Mouse (Mus musculus): ENCODE data around the gene RPS10-NUDT3.

The RPS10-NUDT3 gene

GRCm38 (mm10) chr17:27609576-27609975 lies 25.4 kb downstream of the RPS10-NUDT3 start:
- DNase-seq = no peak

GRCm38 (mm10) chr17:27603522-27604234 lies 31.3 kb downstream of the RPS10-NUDT3 start:
- no peak for DNase-seq

DNA sequence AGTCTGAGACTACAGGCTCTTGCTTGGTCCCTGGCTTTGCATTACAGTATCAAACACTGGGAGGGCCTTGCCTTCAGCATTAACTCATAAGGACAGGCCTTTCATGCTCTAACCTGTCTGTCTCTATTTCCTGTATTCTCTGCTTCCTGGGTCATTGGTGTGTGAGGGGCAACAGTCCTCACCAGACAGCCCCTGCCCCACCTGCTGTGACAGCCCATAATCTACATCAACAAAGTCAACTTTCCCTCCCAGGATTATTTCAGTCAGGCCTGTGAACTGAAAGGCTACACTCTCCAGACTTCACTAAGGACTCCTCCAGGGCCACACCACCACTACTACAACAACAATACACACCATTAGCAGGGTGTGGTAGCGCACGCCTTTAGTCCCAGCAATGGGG lies 32.0 kb downstream of the RPS10-NUDT3 start:
- no peak for DNase-seq

GRCm38 (mm10) chr17:27600869-27601268 lies 34.2 kb downstream of the RPS10-NUDT3 start:
- DNase-seq = no peak

DNA sequence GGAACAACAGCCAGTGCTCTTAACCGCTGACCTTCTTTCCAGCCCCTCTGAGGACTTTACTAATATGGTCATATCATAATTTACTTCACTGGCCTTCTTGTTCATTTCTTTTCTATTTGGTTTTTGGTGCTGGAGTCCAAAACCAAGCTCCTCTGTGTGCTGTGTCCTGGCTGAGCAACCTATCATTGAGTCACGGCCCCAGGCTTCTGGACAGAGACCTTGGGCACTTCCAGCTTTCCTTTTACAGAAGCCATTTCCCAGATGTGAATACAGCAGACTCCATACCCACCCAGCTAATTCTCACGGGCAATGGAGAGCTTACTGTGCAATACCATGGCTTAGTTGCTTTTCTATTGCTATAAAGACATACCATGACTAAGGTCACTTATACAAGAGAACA lies 34.7 kb downstream of the RPS10-NUDT3 start:
- no peak for DNase-seq

DNA sequence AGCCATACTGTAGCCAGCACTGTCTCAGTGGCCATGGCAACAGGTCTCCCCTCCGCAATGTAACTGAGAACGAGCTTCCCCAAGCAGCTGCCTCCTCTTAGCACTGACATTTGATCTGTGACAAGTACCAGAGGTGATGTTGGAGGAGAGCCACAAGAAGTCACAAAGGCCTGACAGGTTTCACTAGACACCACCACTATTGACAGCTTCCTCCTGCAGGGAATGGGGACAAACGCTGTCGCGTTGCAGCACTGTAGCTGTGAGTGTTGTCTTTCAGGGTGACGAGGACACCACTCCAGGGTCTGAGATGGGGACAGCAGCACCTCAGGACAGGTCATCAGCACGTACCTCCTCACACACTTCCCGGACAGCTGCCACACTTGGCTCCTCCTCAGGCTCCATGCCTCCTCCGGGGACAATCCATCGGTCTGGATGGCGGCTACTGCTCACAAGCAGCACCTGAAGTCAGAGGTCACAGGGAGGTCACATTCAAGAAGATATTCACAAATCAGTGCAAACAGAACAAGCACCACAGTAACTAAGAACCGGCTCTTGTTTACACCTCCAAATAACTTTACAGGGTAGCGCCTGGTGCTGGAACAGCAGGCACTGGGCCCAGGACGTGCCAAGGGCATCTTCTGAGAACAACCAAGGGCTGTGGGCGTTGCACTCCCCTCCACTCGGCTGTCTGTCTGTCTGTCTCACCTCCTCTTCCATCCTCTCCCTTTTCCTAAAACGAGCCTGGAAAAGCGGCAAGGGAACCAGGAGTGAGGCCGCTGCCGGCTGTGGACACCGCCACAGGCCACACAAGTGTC lies 38.4 kb downstream of the RPS10-NUDT3 start:
- no peak for DNase-seq

DNA sequence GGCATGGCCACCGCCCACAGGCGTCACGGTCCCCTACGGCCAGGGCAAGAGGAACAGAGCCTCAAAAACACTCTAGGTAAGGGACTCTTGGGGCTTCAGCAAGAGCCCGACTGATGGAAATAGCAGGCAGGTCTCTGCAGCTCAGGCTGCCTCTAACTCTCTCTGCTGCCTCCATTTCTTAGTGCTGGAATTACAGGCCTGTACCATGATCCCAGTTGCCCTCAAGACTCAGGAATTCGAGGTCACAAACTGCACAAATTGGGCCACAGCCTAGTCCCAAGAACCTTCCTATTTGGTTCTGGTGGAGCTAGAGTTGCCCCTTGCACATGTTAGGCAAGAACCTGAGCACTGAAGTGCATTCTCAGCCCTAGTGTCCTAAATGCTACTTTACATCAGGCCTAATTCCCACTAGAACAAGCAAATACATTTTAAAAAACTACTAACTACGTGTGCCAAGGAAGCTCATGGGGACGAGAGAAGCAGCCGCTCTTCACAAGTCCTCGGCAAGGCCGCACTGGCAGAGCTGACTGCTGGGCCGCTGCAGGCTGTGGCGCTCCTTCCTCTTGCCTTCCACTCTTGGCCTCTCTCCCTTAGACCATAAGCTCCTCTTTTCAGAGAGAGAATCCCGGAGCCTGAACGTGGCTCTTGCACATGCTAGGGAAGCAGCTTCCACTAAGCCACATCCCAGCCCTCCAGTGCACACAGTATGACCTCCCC lies 39.2 kb downstream of the RPS10-NUDT3 start:
- no peak for DNase-seq

- no peak for DNase-seq
Observed at GRCm38 (mm10) chr17:27592565-27592910, 42.5 kb downstream of the RPS10-NUDT3 start.

DNA sequence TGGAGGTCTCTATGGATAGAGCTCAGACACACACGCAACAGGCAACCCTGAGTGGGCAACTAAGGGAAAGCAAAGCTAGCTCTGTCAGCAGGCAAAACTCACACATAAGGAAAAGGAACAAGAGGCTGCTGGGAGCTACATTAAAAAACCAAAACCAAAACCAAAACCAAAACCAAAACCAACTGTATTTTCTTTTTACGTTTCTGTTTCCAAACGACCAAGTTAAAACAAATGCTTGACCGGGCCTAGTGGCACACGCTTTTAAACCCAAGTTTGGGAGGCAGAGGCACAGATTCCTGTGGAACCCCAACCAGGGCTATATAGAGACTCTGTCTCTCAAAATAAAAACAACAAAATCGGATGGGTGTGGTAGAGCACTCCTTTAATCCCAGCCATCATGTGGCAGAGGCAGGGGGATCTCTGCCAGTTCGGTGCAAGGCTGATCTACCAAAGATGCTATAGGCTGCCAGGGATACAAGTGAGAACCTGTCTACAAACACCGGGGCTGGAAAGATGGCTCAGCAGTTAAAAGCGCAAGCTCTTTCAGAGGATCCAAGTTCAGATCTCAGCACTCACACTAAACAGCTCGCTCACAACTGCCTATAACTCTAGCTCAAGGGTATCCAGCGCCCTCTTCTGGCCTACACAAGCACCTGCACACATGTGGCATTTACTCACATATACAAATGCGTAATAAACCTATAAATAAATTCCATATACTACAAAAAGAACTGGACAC lies 43.0 kb downstream of the RPS10-NUDT3 start:
- no peak for DNase-seq

GRCm38 (mm10) chr17:27588231-27588630 lies 46.8 kb downstream of the RPS10-NUDT3 start:
- DNase-seq = no peak

DNA sequence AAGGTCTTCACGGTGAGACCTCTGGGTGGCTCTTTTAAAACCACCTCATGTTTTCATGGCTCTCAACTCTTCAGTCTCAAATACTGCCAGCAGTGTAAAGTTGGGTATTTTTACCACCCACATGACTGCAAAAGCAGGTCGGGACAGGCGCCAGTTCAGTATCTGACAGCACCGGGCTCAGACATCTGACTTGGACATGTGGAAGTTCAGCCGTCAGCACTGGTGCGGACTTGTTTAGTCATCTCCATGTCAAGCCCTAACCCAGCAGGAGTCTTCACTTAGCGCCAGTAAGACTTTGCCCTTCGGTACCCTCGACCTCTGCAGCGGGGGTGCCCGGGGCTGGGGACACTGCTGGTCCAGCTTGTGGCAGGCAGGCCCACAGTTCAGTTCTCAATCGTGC lies 47.8 kb downstream of the RPS10-NUDT3 start:
- no peak for DNase-seq

DNA sequence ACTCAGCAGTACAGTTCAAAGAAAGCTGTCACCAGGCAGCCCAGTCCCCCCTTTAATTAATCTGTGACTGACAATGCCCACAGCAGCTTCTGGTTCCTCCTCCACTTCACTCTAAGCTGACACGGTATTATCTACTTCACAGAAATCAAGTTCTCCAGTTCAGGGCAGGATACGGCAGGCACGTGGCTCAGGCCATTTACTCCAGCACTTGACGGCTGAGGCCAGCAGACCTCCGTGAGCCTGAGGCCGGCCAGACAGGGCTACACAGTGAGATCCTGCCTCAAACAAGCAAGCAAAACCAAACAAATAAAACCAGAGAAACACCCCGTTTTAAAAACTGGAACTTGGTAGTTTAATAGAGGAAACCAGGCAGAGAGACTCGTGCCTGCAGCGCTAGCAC lies 48.4 kb downstream of the RPS10-NUDT3 start:
- DNase-seq = no peak

- no peak for DNase-seq
Observed at GRCm38 (mm10) chr17:27583185-27583894, 51.7 kb downstream of the RPS10-NUDT3 start.

GRCm38 (mm10) chr17:27580392-27581068 lies 54.5 kb downstream of the RPS10-NUDT3 start:
- DNase-seq = no peak

DNA sequence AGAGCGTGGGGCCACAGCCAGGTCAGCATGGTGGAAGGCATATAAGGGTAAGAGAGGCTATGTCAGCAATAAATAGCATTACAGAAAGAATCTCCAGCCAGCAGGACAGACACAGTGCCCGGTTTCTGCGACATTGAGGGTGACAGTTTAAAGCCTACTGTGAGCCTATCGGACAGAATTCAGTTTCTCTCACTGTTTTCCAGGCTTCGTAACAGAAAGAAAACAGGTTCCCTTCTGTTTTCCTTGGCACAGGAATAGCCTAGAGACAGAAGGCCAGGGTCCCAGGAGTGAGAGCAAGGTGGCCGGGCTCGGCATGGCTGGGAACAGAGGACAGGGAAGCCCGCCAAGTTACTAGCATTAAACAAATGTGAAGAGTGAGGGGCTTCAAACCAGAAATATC lies 55.2 kb downstream of the RPS10-NUDT3 start:
- DNase-seq = no peak

DNA sequence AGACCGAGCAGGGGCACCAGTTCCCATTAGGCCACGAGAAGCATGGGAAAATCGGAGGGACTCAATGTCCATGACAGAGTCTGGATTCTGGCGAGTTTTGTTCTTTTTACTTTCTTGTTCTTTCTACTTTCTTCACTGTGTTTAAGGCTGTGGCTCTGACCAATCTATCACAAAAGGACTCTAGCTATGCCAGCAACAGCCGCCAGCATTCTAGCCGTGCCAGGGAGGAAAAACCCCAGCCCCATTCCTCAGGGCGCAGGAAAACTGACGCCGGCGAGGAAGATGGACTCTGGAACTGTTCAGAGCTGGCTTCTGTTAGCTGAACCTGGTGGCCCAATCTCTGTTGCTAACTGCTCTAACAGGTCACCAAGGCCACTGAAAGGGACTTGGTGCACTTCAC lies 56.5 kb downstream of the RPS10-NUDT3 start:
- DNase-seq = no peak

DNA sequence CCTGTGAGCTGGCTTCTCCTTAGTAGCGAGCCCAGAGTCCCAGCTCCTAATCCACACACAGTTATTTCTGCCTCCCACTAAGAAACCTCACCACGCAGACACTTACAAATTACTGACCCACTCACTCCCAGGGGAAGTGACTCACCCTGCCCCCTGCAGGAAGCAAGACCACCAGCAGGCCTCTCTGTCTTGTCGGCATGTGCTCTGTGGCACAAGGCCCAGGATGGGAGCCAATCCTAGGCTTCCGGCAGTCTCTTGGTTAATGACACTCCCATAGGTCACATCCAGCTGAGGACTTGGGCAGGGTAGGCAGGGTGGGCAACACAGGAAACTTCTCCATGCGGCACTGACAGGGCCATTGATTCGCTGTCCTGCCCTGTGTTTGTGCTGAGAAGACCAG lies 57.6 kb downstream of the RPS10-NUDT3 start:
- DNase-seq = peak; percentile 46 to 55

GRCm38 (mm10) chr17:27576056-27576455 lies 59.0 kb downstream of the RPS10-NUDT3 start:
- DNase-seq = no peak

- peak in 1 of 2 experiments; percentile 58 for DNase-seq
Observed at GRCm38 (mm10) chr17:27575116-27575776, 59.8 kb downstream of the RPS10-NUDT3 start.

DNA sequence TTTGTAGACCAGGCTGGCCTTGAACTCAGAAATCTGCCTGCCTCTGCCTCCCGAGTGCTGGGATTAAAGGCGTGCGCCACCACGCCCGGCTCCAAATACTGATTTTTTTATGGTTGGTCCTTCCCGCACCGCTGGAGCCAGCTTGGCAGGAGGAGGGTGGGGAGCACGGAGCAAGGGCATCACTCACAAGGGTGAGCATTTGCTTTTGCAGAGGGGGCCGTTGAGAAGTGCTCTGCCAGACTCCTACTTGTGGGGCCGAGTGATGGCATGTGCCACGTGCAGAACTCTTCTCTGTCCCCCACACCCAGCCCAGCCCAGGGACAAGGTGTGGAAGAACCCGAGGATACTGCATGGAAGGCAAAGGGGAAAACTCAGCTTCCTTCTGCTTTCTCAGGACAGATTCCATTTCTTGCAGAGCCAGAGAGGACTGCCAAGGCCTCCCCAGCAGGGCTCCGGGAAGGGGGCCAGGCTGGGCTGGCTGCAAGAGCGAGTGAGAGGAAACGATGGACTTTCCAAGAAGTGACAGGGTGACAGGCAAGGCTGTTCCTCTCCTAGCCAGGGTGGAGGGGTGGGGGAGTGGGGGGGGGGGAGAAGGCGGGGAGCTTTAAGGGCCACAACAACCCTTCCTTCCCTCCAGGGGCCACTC lies 60.4 kb downstream of the RPS10-NUDT3 start:
- DNase-seq = peak; percentile 75 to 92

All from lung, postnatal 4 days (tissue).